Mouse (Mus musculus): Measurements from ENCODE around the gene Ackr1. TPM values are rescaled to one million over a fixed set of nuclear protein-coding genes. Genes with fewer than 3 reads are reported as not detected.

Ackr1 gene
- total RNA-seq (2021): 10 to 100 TPM; 81.0 to 90.2 TPM
- long read RNA-seq, experiment 1, partial matches to known transcripts: 0 of 20 reads
- long read RNA-seq, experiment 1, other reads (novel, unspliced or antisense): 20 of 20 reads
- long read RNA-seq, experiment 2, partial matches to known transcripts: 0 of 12 reads
- long read RNA-seq, experiment 2, other reads (novel, unspliced or antisense): 12 of 12 reads

GRCm38 (mm10) chr1:173333312-173334253 is at the start of gene Ackr1:
Ackr1 (minus strand) TSS chr1:173333750.
- H3K27ac ChIP-seq: no peak within 1 kb of the TSS
- intact Hi-C loops (cut with DNase I): no loop called here
- H3K4me3 ChIP-seq: no peak within 1 kb of the TSS
- no peak for TF ChIP-seq CTCF (IDR thresholded peaks at IDR 0.05)
- DNase-seq (ENCODE audit: extremely low spot score in 1 of 2, low spot score in 2 of 2): no peak

DNA sequence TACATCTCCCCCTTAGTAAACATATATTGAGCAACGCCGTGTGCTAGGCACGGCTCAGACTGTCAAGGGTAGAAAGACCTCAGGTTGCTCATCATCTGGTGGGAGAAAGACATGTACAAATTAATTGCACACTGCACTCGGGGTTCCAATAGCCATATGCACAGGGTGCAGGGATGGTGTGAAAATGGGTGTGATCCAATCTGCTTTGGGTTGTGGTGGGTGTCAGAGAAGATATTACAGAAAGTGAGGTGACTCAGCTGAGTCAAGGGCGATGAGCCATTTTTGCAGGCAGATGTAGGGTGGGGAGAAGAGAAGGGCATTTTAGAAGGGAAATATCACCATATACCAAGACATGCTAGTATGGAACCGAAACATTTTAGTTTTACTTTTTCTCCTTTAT is 47.9 kb upstream of the Ackr1 start:
- intact Hi-C loops (cut with DNase I): no loop called here
- Histone ChIP-seq H3K4me3 (no peak overlapping the region), H3K27ac (no peak overlapping the region)
- no peak for TF ChIP-seq CTCF (IDR thresholded peaks at IDR 0.05)
- DNase-seq (ENCODE audit: extremely low spot score in 1 of 2, low spot score in 2 of 2): no peak

GRCm38 (mm10) chr1:173377380-173378112 is 44.0 kb upstream of the Ackr1 start:
- Histone ChIP-seq H3K4me3 (no peak overlapping the region), H3K27ac (no peak overlapping the region)
- peak; percentile 96 for TF ChIP-seq CTCF (IDR thresholded peaks at IDR 0.05)
- intact Hi-C loops (cut with DNase I): loop anchor here (1.0 kb wide), 2 partner anchors 38 to 53 kb away; no protein-coding TSS in a partner anchor
- DNase-seq (ENCODE audit: extremely low spot score in 1 of 2, low spot score in 2 of 2): peak; percentile 77 to 78

- Histone ChIP-seq H3K4me3 (no peak overlapping the region), H3K27ac (no peak overlapping the region)
- intact Hi-C loops (cut with DNase I): no loop called here
- no peak for TF ChIP-seq CTCF (IDR thresholded peaks at IDR 0.05)
- no peak for DNase-seq (ENCODE audit: extremely low spot score in 1 of 2, low spot score in 2 of 2)
These were observed 40.5 kb upstream of the Ackr1 start for GRCm38 (mm10) chr1:173374020-173374419.

DNA sequence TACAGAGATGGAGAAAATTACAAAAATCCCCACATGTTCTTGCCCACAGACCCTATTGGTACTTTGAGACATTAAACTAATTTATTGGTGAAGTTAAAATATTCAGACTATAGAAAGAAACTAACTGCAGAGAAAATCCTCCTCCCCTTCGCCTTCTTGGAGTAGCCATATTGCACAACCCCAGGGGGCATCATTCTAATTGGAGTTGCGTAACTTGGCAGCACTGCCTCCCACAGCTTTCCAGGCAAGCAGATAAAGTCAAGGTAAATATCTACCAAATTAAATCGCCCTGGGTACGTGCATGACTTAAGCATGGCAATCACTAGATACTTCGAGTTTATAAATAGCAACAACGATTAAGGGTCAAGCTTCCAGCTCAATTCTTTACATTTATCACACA is 38.0 kb upstream of the Ackr1 start:
- intact Hi-C loops (cut with DNase I): no loop called here
- no peak for TF ChIP-seq CTCF (IDR thresholded peaks at IDR 0.05)

GRCm38 (mm10) chr1:173370456-173370855 is 36.9 kb upstream of the Ackr1 start:
- no peak for TF ChIP-seq CTCF (IDR thresholded peaks at IDR 0.05)
- Histone ChIP-seq H3K4me3 (no peak overlapping the region), H3K27ac (no peak overlapping the region)
- intact Hi-C loops (cut with DNase I): no loop called here
- no peak for DNase-seq (ENCODE audit: extremely low spot score in 1 of 2, low spot score in 2 of 2)

More for the DNA sequence above, 38.0 kb upstream of the Ackr1 start:
- DNase-seq (ENCODE audit: extremely low spot score in 1 of 2, low spot score in 2 of 2): no peak
- H3K27ac ChIP-seq: no peak overlapping the region
- H3K4me3 ChIP-seq: no peak overlapping the region

GRCm38 (mm10) chr1:173369611-173370010 is 36.1 kb upstream of the Ackr1 start:
- H3K27ac ChIP-seq: no peak overlapping the region
- TF ChIP-seq CTCF (IDR thresholded peaks at IDR 0.05): no peak
- H3K4me3 ChIP-seq: no peak overlapping the region
- intact Hi-C loops (cut with DNase I): loop anchor here (10.0 kb wide), 1 partner anchor 615 kb away; no protein-coding TSS in a partner anchor
- no peak for DNase-seq (ENCODE audit: extremely low spot score in 1 of 2, low spot score in 2 of 2)

DNA sequence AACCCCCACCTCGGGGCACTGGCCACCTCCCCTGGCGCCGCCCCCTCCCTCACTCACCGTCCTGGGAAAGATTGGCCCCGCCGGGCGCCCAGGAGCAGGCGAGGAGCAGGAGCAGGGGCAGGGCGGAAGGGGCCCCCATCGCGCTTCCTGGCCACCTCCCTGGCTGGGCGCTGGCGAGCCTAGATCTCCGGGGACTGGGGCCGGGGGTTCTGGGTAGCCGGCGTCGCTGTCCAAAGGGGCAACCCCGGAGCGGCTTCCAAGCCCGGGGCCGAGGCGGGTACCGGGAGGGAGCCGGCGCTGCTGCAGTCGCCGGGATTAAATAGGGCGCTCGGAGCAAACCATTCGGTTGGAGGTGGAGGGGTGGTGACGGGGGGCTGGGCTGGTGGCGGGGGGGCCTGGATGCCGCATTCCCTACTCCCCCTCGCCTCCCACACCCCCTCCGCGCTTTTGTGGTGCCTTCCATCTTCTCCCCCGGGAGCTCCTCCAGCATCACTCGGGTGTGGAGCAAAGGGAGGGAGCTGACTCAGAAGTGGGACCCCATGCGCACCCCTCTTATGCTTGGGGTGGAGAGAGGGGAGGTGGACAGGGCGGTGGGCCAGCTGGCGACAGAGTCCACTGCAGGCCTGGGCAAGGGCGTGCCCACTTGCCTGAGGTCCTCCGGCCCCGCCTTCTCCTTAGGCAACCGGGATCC is 34.0 kb upstream of the Ackr1 start, which contains the start of gene Cadm3:
Gene Cadm3 (minus strand): TSS at position 340 of the 691 bp plus-strand sequence.
- Histone ChIP-seq H3K4me3 (peak within 1 kb of the TSS; percentile 59), H3K27ac (peak within 1 kb of the TSS; percentile 93)
- intact Hi-C loops (cut with DNase I): loop anchor here (1.0 to 10.0 kb wide), 4 partner anchors 10 to 613 kb away; no protein-coding TSS in a partner anchor
- no peak for TF ChIP-seq CTCF (IDR thresholded peaks at IDR 0.05)
- DNase-seq (ENCODE audit: extremely low spot score in 1 of 2, low spot score in 2 of 2): peak; percentile 81 to 82

- Histone ChIP-seq H3K27ac (peak overlapping the region; percentile 93), H3K4me3 (peak overlapping the region; percentile 59)
- intact Hi-C loops (cut with DNase I): loop anchor here (1.0 to 10.0 kb wide), 4 partner anchors 10 to 612 kb away; no protein-coding TSS in a partner anchor
- peak; percentile 50 to 58 for DNase-seq (ENCODE audit: extremely low spot score in 1 of 2, low spot score in 2 of 2)
- no peak for TF ChIP-seq CTCF (IDR thresholded peaks at IDR 0.05)
These were observed 33.3 kb upstream of the Ackr1 start for GRCm38 (mm10) chr1:173366701-173367355.

GRCm38 (mm10) chr1:173365970-173366409 is 32.4 kb upstream of the Ackr1 start:
- Histone ChIP-seq H3K27ac (peak overlapping the region; percentile 93), H3K4me3 (peak overlapping the region; percentile 59)
- no peak for TF ChIP-seq CTCF (IDR thresholded peaks at IDR 0.05)
- DNase-seq (ENCODE audit: extremely low spot score in 1 of 2, low spot score in 2 of 2): peak; percentile 21 to 40
- intact Hi-C loops (cut with DNase I): loop anchor here (10.0 kb wide), 1 partner anchor 611 kb away; no protein-coding TSS in a partner anchor

Data from left cerebral cortex, adult 2 months (tissue).